Mouse (Mus musculus): ENCODE results near the gene Ahcyl1. TPM values are rescaled to one million over a fixed set of nuclear protein-coding genes. Genes with fewer than 3 reads are reported as not detected.

Ahcyl1 gene
- polyA plus RNA-seq, 1 experiment from 2014 or later = 56.1 TPM

DNA sequence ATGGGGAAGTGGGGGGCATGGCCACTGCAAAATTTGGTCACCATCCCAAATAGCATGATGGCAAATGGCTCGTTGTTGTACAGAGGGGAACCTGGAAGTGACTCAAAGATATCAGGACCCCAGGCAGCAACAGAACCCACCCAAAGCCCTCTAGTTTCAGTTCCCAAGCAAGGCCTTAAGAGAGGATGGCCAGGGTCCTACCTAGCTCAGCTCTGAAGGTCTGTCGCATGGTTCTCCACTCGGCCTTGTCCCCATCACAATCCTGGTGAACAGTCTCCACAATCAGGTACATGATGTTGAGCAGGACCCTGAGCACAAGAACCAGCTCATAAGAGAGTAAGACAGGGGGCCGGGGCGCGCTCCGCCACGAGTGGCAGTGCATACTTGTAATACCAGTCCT, 71.9 kb downstream of the Ahcyl1 start:
- H3K4me3 ChIP-seq (ENCODE audit: low read depth, low read length) = no peak overlapping the region
- H3K9ac ChIP-seq (ENCODE audit: low read depth, low read length) = no peak overlapping the region
- no peak overlapping the region for H3K27ac ChIP-seq (ENCODE audit: low read depth, low read length)
- H3K27me3 ChIP-seq (ENCODE audit: control insufficient read depth, insufficient read depth, low read length) = no peaks in the 10 kb centered on the region
- no peaks in the 10 kb centered on the region for H3K9me3 ChIP-seq (replicated peaks; ENCODE audit: control insufficient read depth, low read length)
- 91% methylated on average over 8 of the region's 8 CpGs for WGBS (ENCODE audit: insufficient replicate concordance)
- ATAC-seq (replicated peaks; ENCODE audit: insufficient number of reproducible peaks, low FRiP score, low TSS enrichment) = no peak
- no peak overlapping the region for H3K4me2 ChIP-seq
- H3K36me3 ChIP-seq (ENCODE audit: control insufficient read depth, insufficient read depth, low read length) = peaks cover 54% of the 10 kb centered on the region
- no peaks in the 10 kb centered on the region for H3K4me1 ChIP-seq (ENCODE audit: control insufficient read depth, insufficient read depth, low read length)

DNA sequence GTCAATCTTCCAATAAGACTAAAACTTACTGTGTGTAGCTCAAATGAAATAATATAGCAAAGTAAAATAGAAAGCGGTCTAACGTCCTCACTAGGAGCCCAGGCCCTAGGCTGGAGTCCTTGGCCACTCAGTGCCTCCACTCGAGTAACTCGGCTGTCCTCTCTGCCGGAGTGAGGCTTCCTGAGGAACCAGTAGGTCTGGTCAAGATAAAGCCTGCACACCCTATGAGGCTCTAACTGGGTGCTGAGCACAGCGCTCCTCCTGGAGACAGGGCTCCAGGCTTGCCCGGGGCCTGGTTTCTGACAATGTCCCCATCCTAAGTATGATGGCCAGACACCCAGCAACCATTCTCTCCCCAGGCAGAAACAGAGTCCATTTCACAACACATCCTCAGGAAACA, 73.8 kb downstream of the Ahcyl1 start:
- Histone ChIP-seq H3K9me3 (replicated peaks; ENCODE audit: control insufficient read depth, low read length) (no peaks in the 10 kb centered on the region), H3K4me1 (ENCODE audit: control insufficient read depth, insufficient read depth, low read length) (no peaks in the 10 kb centered on the region), H3K27me3 (ENCODE audit: control insufficient read depth, insufficient read depth, low read length) (no peaks in the 10 kb centered on the region), H3K4me2 (no peak overlapping the region), H3K27ac (ENCODE audit: low read depth, low read length) (no peak overlapping the region), H3K4me3 (ENCODE audit: low read depth, low read length) (no peak overlapping the region), H3K36me3 (ENCODE audit: control insufficient read depth, insufficient read depth, low read length) (peaks cover 59% of the 10 kb centered on the region), H3K9ac (ENCODE audit: low read depth, low read length) (no peak overlapping the region)
- no peak for ATAC-seq (replicated peaks; ENCODE audit: insufficient number of reproducible peaks, low FRiP score, low TSS enrichment)
- WGBS (ENCODE audit: insufficient replicate concordance) = 87% methylated on average over 7 of the region's 7 CpGs

DNA sequence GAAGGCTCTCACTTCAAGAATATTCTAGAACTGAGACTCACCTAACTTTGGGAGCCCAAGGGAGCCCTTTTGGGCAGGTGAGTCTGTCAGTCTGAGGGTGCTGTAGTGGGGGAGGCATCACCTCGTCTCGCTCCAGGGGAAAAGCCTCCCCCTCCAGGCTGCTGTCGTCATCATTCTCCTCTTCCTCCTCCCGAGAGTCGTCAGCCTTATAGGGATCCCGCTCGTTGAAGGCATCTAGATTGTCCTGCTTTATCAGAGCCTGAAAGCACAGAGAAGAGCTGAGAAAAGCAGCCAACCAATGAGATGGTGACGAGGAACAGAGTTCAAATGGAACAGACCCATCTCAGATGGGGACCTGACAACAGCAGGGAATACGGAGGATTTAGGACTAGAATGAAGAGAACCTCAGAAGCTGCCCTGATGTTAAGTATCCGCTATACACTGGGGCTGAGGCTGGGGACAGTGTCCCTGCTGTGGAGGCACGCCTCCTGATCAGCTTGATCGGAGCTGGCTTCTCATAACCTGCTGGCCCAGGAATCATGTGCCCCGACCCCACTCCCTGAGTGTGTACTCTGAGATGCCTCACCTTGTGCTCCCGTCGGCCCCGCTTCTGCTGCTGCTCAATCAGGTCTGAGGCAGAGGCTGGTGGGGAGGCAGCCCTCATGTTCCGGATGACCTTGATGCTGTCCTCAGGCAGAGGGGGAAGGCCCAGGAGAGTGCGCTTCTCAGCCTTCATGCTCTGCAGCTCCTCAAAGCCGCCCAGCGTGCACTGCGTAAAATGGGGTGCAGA, 74.9 kb downstream of the Ahcyl1 start:
- no peaks in the 10 kb centered on the region for H3K4me1 ChIP-seq (ENCODE audit: control insufficient read depth, insufficient read depth, low read length)
- H3K36me3 ChIP-seq (ENCODE audit: control insufficient read depth, insufficient read depth, low read length) = peaks cover 59% of the 10 kb centered on the region
- WGBS (ENCODE audit: insufficient replicate concordance) = 86% methylated on average over 21 of the region's 21 CpGs
- H3K4me3 ChIP-seq (ENCODE audit: low read depth, low read length) = no peak overlapping the region
- no peak overlapping the region for H3K4me2 ChIP-seq
- no peaks in the 10 kb centered on the region for H3K9me3 ChIP-seq (replicated peaks; ENCODE audit: control insufficient read depth, low read length)
- no peak overlapping the region for H3K27ac ChIP-seq (ENCODE audit: low read depth, low read length)
- H3K9ac ChIP-seq (ENCODE audit: low read depth, low read length) = no peak overlapping the region
- ATAC-seq (replicated peaks; ENCODE audit: insufficient number of reproducible peaks, low FRiP score, low TSS enrichment) = no peak
- no peaks in the 10 kb centered on the region for H3K27me3 ChIP-seq (ENCODE audit: control insufficient read depth, insufficient read depth, low read length)

DNA sequence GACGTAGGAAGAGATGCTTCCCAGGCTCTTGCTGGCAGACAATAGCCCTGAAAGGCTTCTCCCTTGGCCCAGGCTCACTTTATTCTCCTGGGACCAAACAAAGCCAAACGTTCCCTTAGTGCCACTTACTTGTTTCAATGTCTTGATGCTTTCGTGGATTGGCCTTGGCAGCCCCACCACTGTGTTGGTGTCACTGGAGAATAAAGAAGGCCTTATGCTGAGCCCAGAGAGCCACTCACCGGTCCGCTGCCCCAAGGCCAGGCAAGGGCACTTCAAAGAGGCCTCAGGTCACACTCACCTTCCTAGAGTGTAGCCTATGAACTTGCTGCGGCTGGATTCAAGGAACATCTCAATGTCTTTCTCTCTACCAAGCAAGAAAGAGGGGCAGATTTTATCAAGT, 76.4 kb downstream of the Ahcyl1 start:
- no peaks in the 10 kb centered on the region for H3K4me1 ChIP-seq (ENCODE audit: control insufficient read depth, insufficient read depth, low read length)
- peaks cover 56% of the 10 kb centered on the region for H3K36me3 ChIP-seq (ENCODE audit: control insufficient read depth, insufficient read depth, low read length)
- H3K27me3 ChIP-seq (ENCODE audit: control insufficient read depth, insufficient read depth, low read length) = no peaks in the 10 kb centered on the region
- no peak overlapping the region for H3K4me2 ChIP-seq
- no peak overlapping the region for H3K27ac ChIP-seq (ENCODE audit: low read depth, low read length)
- ATAC-seq (replicated peaks; ENCODE audit: insufficient number of reproducible peaks, low FRiP score, low TSS enrichment) = no peak
- H3K4me3 ChIP-seq (ENCODE audit: low read depth, low read length) = no peak overlapping the region
- H3K9ac ChIP-seq (ENCODE audit: low read depth, low read length) = no peak overlapping the region
- H3K9me3 ChIP-seq (replicated peaks; ENCODE audit: control insufficient read depth, low read length) = no peaks in the 10 kb centered on the region
- WGBS (ENCODE audit: insufficient replicate concordance) = 92% methylated on average over 6 of the region's 6 CpGs

DNA sequence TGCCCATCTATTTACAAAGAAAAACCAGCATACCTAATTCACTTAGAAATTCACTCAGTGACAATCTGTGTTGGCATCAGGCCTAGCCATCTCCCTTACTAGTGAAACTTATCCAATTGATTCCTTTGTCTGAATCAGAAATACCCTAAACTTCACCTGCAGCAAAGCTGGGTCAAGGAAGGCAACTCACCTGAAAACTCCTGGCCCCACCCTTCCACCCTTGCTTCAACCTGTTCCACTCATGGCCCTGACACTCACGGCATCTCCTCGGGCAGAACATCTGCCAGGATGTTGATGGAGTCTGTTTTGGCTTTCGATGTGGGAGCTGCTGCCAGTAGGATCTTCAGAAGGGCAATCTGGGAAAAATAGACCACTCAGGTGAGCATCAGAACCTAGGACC, 78.6 kb downstream of the Ahcyl1 start:
- Histone ChIP-seq H3K9me3 (replicated peaks; ENCODE audit: control insufficient read depth, low read length) (no peaks in the 10 kb centered on the region), H3K4me1 (ENCODE audit: control insufficient read depth, insufficient read depth, low read length) (no peaks in the 10 kb centered on the region), H3K4me3 (ENCODE audit: low read depth, low read length) (no peak overlapping the region), H3K4me2 (no peak overlapping the region), H3K36me3 (ENCODE audit: control insufficient read depth, insufficient read depth, low read length) (peaks cover 56% of the 10 kb centered on the region), H3K27me3 (ENCODE audit: control insufficient read depth, insufficient read depth, low read length) (no peaks in the 10 kb centered on the region), H3K9ac (ENCODE audit: low read depth, low read length) (no peak overlapping the region), H3K27ac (ENCODE audit: low read depth, low read length) (no peak overlapping the region)
- WGBS (ENCODE audit: insufficient replicate concordance) = 94% methylated on average over 3 of the region's 3 CpGs
- no peak for ATAC-seq (replicated peaks; ENCODE audit: insufficient number of reproducible peaks, low FRiP score, low TSS enrichment)

Other genes starting within 250 kb of the Ahcyl1 start
- gene Kcnc4, start 237.0 kb downstream of the Ahcyl1 start, polyA plus RNA-seq (2014; fragmentation: Nextera tagmentation; extraction: Ambion mirVana) = 0.17 and 0.18 TPM in 2 replicates
- gene Slc6a17, start 178.5 kb downstream of the Ahcyl1 start, polyA plus RNA-seq (2014; fragmentation: Nextera tagmentation; extraction: Ambion mirVana) = 3.3 and 4.0 TPM in 2 replicates
- gene Ubl4b, start 141.5 kb downstream of the Ahcyl1 start, polyA plus RNA-seq (2014; fragmentation: Nextera tagmentation; extraction: Ambion mirVana) = not detected in 2 replicates
- 1.1 and 1.7 TPM in 2 replicates for gene Alx3, start 101.5 kb downstream of the Ahcyl1 start, polyA plus RNA-seq (2014; fragmentation: Nextera tagmentation; extraction: Ambion mirVana)
- not detected in 2 replicates for gene Gm10961, start 65.2 kb downstream of the Ahcyl1 start, polyA plus RNA-seq (2014; fragmentation: Nextera tagmentation; extraction: Ambion mirVana)
- gene Strip1, start 64.9 kb downstream of the Ahcyl1 start, polyA plus RNA-seq (2014; fragmentation: Nextera tagmentation; extraction: Ambion mirVana) = 35.4 and 47.0 TPM in 2 replicates
- gene Csf1, start 63.9 kb upstream of the Ahcyl1 start, polyA plus RNA-seq (2014; fragmentation: Nextera tagmentation; extraction: Ambion mirVana) = 10.7 and 11.0 TPM in 2 replicates
- gene Eps8l3, start 180.7 kb upstream of the Ahcyl1 start, polyA plus RNA-seq (2014; fragmentation: Nextera tagmentation; extraction: Ambion mirVana) = not detected in 2 replicates
- gene Gstm5, start 199.3 kb upstream of the Ahcyl1 start, polyA plus RNA-seq (2014; fragmentation: Nextera tagmentation; extraction: Ambion mirVana) = 131 TPM in 2 replicates
- gene Gstm7, start 235.3 kb upstream of the Ahcyl1 start, polyA plus RNA-seq (2014; fragmentation: Nextera tagmentation; extraction: Ambion mirVana) = 17.2 and 20.3 TPM in 2 replicates
- 11.7 TPM in 2 replicates for gene Gstm6, start 247.2 kb upstream of the Ahcyl1 start, polyA plus RNA-seq (2014; fragmentation: Nextera tagmentation; extraction: Ambion mirVana)

Measured in heart, embryonic 11.5 days (tissue).